Mouse (Mus musculus) limb, embryonic 12.5 days (tissue): ENCODE data around the gene Cuedc1. TPM values are rescaled to one million over a fixed set of nuclear protein-coding genes. Genes with fewer than 3 reads are reported as not detected.

ENCODE experiments used
- ATAC-seq: fragments of 200-750 bp; cut with Nextera tagmentation; 2 replicates; pipeline ENCODE4 v1.8.0; 2017; ENCODE audit warnings: low read depth, moderate TSS enrichment; ENCODE audit not compliant: insufficient number of reproducible peaks, insufficient read depth, low FRiP score, low TSS enrichment
- H3K27ac ChIP-seq: fragments of 300-500 bp; sonication (generic); 2 replicates; pipeline ENCODE4 v1.5.1; 2016; ENCODE audit warnings: mild to moderate bottlenecking, moderate library complexity
- H3K27me3 ChIP-seq: fragments of 300-500 bp; sonication (generic); 2 replicates; pipeline ENCODE4 v1.6.1; 2016; ENCODE audit warnings: mild to moderate bottlenecking, moderate library complexity
- H3K36me3 ChIP-seq: fragments of 300-500 bp; sonication (generic); 2 replicates; pipeline ENCODE4 v1.6.1; 2016; ENCODE audit warnings: mild to moderate bottlenecking, moderate library complexity
- H3K4me1 ChIP-seq: fragments of 300-500 bp; sonication (generic); replicated peaks from 2 replicates; pipeline ENCODE4 v1.6.1; 2016
- H3K4me2 ChIP-seq: fragments of 300-500 bp; sonication (generic); 2 replicates; pipeline ENCODE4 v1.6.1; 2016; ENCODE audit warnings: mild to moderate bottlenecking, moderate library complexity
- H3K4me3 ChIP-seq: fragments of 300-500 bp; sonication (generic); replicated peaks from 2 replicates; pipeline ENCODE4 v1.5.1; 2016; ENCODE audit warnings: mild to moderate bottlenecking
- H3K9ac ChIP-seq: fragments of 300-500 bp; sonication (generic); replicated peaks from 2 replicates; pipeline ENCODE4 v1.6.1; 2016; ENCODE audit warnings: mild to moderate bottlenecking, moderate library complexity
- H3K9me3 ChIP-seq: fragments of 300-500 bp; sonication (generic); 2 replicates; pipeline ENCODE4 v1.6.1; 2016; ENCODE audit warnings: mild to moderate bottlenecking, moderate library complexity
- WGBS: fragments of 180-500 bp; shearing (Covaris S2); methylation state at CpG from one replicate; pipeline ENCODE4 v1.1.7; 2016; 5-methylcytosine and 5-hydroxymethylcytosine counted together
- polyA plus RNA-seq: library from polyadenylated mRNA; unstranded; fragments of >200 nt; fragmentation: Nextera tagmentation; extraction: Ambion mirVana; gene quantifications from 2 replicates; pipeline ENCODE4 v1.2.1, GENCODE M21; 2016

Gene Cuedc1
- polyA plus RNA-seq, 1 experiment from 2014 or later = 32.1 TPM

DNA sequence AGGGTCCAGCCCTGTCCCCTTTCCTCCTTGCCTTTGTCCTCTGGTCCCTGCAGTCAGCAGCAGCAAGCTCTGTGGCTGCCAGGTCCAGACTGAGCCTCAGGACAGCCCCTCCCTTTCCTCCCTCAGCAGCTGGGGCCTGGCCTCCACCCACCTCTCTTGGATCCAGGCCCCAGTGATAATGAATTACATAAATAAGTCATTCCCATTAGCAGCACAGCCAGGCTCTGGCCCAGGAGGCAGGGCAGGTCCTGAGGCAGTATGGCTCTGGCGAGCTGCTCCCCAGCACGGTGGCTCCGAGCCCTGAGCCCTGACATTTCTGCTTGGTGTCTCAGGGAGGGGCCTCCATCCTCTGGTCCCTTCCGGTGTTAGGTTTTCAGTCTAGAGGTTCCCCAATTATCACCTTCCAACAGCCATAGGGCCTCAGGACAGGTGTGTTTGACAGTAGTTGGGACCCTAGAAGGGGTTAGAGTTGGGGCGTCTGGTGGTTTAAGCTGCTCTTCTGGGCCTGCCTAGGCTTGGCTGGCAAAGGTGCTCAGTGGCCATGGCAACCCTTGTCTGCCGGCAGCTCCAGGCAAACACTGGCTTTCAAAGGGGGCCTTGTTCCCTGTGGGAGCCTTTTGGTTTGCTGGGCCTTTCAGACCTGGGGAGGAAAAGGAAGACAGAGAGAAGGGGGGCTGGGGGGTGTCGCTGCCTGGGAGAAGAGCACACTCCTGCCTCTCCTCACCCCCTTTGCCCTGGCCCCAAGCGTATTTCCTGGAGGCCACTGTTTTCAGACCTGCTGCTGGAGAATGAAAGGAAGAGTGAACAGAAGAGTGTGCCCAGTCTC is 21.2 kb downstream of the Cuedc1 start:
- peak; percentile 77 for ATAC-seq
- H3K4me2 ChIP-seq = peak overlapping the region; percentile 25
- peaks cover 74% of the 10 kb centered on the region for H3K4me1 ChIP-seq
- WGBS = 6% methylated on average over 8 of the region's 8 CpGs
- H3K27me3 ChIP-seq = no peaks in the 10 kb centered on the region
- H3K36me3 ChIP-seq = peaks cover 4% of the 10 kb centered on the region; the same call in 1 of the 2 replicates
- no peak overlapping the region for H3K4me3 ChIP-seq
- H3K27ac ChIP-seq = peak overlapping the region; percentile 95
- H3K9me3 ChIP-seq = no peaks in the 10 kb centered on the region
- H3K9ac ChIP-seq = peak overlapping the region; percentile 14; the same call in 1 of the 2 replicates

DNA sequence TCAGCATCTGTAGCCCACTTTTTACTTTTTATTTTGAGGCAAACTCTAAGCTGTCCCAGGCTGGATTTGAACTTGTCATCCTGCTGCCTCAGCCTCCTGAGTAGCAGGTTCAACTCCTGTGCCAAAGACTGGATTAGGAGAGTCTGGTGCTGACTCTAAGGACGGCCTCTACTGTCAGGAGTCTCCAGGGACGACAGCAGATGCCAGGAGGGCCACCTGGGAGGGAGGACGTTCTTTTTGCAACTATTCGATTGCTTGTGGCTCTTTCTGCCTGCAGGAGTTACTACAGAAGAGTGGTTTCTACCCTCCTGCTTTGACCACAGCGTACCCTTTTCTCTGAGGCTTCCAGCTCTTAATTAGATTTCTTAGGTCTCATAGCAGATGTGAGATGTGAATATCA is 24.7 kb downstream of the Cuedc1 start:
- Histone ChIP-seq H3K4me2 (no peak overlapping the region), H3K4me1 (peaks cover 62% of the 10 kb centered on the region), H3K9me3 (no peaks in the 10 kb centered on the region), H3K9ac (no peak overlapping the region), H3K27me3 (no peaks in the 10 kb centered on the region), H3K27ac (peak overlapping the region; percentile 41; the same call in 1 of the 2 replicates), H3K4me3 (no peak overlapping the region), H3K36me3 (peaks cover 4% of the 10 kb centered on the region; the same call in 1 of the 2 replicates)
- no peak for ATAC-seq
- 47% methylated on average over 5 of the region's 5 CpGs for WGBS

DNA sequence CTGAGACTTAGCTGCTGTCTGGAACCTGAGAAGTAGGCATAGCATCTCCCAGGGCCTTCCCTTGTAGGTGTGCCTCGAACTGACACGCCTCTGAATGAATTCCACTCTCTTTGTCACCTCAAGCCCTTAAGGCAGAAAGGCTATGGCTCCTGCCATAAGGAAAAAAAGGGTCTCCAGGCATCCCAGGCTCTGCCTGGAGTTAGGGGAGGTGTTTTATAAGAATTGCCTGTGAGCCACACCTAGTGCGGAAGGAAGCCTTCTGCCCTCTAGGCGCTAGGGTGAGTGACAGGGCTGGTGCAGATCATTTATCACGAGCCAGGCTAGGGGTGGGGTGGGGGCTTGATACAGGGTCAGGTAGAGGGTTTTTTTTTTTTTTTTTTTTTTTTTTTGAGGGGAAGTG is 25.2 kb downstream of the Cuedc1 start:
- Histone ChIP-seq H3K9me3 (no peaks in the 10 kb centered on the region), H3K27me3 (no peaks in the 10 kb centered on the region), H3K36me3 (peaks cover 4% of the 10 kb centered on the region; the same call in 1 of the 2 replicates), H3K27ac (no peak overlapping the region), H3K9ac (no peak overlapping the region), H3K4me1 (peaks cover 58% of the 10 kb centered on the region), H3K4me3 (no peak overlapping the region), H3K4me2 (no peak overlapping the region)
- ATAC-seq = no peak
- 49% methylated on average over 5 of the region's 5 CpGs for WGBS

DNA sequence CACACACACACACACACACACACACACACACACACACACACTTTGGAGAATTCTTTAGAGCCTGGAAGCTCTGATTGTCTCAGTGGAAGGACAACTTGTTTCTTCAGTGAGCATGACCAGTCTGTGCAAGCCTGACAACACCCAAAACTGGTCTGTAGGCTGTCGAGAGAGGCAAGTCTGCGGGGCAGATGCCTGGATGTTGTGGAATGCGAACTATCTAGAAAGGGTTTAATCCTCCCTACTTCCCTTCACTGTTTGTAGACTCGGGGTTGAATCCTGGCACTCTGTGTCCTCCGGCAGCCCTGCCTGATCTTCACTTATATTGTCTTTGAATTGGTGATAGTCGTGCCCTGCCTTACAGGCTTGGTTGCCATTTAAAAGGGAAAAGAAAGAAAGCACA is 25.9 kb downstream of the Cuedc1 start:
- ATAC-seq = no peak
- H3K4me3 ChIP-seq = no peak overlapping the region
- no peaks in the 10 kb centered on the region for H3K9me3 ChIP-seq
- WGBS = 31% methylated on average over 6 of the region's 6 CpGs
- H3K4me2 ChIP-seq = no peak overlapping the region
- H3K4me1 ChIP-seq = peaks cover 51% of the 10 kb centered on the region
- H3K27me3 ChIP-seq = no peaks in the 10 kb centered on the region
- 0 out of 2 replicates have a peak overlapping the region, but pooled peaks have one; percentile 32 for H3K27ac ChIP-seq
- peaks cover 4% of the 10 kb centered on the region; the same call in 1 of the 2 replicates for H3K36me3 ChIP-seq
- no peak overlapping the region for H3K9ac ChIP-seq

DNA sequence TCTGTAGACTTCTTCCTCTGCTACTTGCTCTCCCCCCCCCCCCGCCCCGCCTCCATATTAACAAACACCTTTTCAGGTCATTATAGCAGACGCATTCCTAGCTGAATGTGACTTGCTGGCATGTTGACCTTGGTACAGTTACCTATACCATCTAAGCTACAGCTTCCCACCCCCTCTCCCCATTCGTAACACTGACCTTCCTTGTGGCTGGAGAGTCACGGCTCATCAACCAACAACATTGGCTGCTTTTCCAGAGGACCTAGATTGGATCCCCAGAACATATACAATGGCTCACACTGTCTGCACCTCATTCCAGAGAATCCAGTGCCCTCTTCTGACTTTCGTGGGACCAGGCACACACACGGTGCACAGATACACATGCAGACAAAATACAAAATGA is 27.6 kb downstream of the Cuedc1 start:
- ATAC-seq = 0 out of 2 replicates have a peak, but pooled peaks have one; percentile 5
- H3K27ac ChIP-seq = no peak overlapping the region
- H3K4me2 ChIP-seq = no peak overlapping the region
- H3K4me3 ChIP-seq = no peak overlapping the region
- peaks cover 44% of the 10 kb centered on the region for H3K4me1 ChIP-seq
- no peaks in the 10 kb centered on the region for H3K9me3 ChIP-seq
- WGBS = 81% methylated on average over 6 of the region's 7 CpGs
- H3K27me3 ChIP-seq = no peaks in the 10 kb centered on the region
- no peak overlapping the region for H3K9ac ChIP-seq
- peaks cover 4% of the 10 kb centered on the region; the same call in 1 of the 2 replicates for H3K36me3 ChIP-seq

DNA sequence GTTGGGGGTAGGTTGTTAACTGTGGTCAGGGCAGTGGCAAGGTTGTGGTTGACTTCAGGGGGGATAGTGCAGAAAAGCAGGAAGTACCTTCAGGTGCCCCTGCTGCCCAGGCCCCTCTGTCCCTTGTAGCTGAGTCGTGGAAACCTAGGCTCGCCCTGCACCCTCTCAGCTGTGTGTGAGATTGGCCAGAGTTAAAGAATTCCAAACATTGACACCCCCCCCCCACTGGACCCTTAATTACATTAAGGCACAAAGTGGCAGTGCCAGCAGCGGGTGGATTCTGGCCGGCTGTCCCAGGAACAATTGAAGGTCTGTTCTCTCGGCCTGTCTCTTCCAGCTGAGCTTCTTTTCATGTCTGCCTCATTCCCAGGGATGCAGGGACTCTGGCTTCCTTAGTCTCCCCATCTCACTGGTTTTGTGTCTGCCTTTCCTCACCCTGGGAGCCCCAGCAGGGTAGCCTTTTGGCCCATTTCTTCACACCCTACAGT is 28.5 kb downstream of the Cuedc1 start:
- Histone ChIP-seq H3K4me3 (no peak overlapping the region), H3K4me1 (peaks cover 44% of the 10 kb centered on the region), H3K27ac (peak overlapping the region; percentile 36), H3K9me3 (no peaks in the 10 kb centered on the region), H3K4me2 (no peak overlapping the region), H3K36me3 (peaks cover 2% of the 10 kb centered on the region; the same call in 1 of the 2 replicates), H3K9ac (no peak overlapping the region), H3K27me3 (no peaks in the 10 kb centered on the region)
- no peak for ATAC-seq
- 34% methylated on average over 5 of the region's 5 CpGs for WGBS

DNA sequence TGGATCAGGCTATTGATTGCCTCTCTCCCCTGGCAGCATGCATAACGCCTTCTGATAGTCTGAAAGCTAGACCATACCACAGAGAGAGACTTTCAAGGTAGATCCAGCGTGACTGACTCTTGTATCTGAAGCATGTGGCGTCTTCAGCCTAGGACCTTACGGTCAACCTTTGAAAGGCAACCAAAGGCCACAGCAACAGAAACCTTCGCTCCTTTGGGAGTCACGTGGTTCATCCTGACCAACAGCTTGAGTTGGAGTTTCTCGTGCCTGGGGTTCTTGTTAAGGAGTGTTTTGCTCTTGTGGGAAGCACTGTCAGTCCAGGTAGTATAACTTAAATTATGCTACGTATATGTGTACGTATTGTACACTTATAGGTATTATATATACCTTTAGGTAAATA is 30.6 kb downstream of the Cuedc1 start:
- no peaks in the 10 kb centered on the region for H3K27me3 ChIP-seq
- H3K9ac ChIP-seq = no peak overlapping the region
- no peak for ATAC-seq
- WGBS = 90% methylated on average over 9 of the region's 9 CpGs
- no peaks in the 10 kb centered on the region for H3K36me3 ChIP-seq
- peaks cover 48% of the 10 kb centered on the region for H3K4me1 ChIP-seq
- H3K27ac ChIP-seq = no peak overlapping the region
- no peaks in the 10 kb centered on the region for H3K9me3 ChIP-seq
- H3K4me3 ChIP-seq = no peak overlapping the region
- H3K4me2 ChIP-seq = no peak overlapping the region

DNA sequence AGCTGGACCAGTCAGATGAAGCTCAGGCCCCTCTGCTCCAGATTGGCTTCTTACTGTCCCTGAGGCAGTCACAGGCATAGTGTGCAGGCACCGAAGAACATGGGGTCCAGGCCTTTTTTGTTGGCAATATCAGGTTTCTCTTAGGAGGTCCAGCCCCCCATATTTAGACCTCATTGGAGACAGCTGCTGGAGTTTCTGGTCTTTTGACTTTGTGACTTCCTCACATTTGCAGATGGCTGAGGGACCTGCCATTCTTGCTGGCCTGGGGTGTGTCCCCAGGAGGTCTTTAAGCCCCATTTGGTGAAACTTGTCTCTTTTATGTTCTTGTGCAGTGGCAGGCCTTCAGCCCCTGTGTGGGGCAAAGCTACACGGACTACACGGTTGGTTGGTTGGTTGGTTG is 31.4 kb downstream of the Cuedc1 start:
- Histone ChIP-seq H3K4me3 (no peak overlapping the region), H3K36me3 (no peaks in the 10 kb centered on the region), H3K27ac (no peak overlapping the region), H3K4me2 (no peak overlapping the region), H3K9ac (no peak overlapping the region), H3K27me3 (no peaks in the 10 kb centered on the region), H3K9me3 (no peaks in the 10 kb centered on the region), H3K4me1 (peaks cover 40% of the 10 kb centered on the region)
- ATAC-seq = no peak
- 67% methylated on average over 3 of the region's 3 CpGs for WGBS

DNA sequence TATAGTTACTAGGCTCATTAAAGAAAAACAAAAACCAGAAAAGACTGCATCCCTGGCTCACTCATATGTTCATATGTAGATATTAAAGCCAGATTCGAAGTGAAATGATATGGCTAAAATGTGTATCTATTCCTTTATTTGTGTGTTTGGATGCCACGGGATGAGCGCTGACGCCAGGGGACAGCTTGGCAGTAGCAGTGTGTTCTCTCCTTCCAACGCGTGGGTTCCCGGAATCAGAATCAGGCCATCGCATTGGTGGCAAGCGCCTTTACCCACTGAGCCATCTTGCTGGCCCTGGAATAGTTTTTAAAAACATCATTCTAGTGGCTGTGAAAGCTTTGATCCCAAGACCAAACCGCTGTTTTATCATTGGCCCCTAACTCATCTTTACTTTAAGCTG is 32.1 kb downstream of the Cuedc1 start:
- Histone ChIP-seq H3K4me2 (no peak overlapping the region), H3K9ac (no peak overlapping the region), H3K27me3 (no peaks in the 10 kb centered on the region), H3K9me3 (no peaks in the 10 kb centered on the region), H3K4me1 (peaks cover 41% of the 10 kb centered on the region), H3K36me3 (no peaks in the 10 kb centered on the region), H3K27ac (no peak overlapping the region), H3K4me3 (no peak overlapping the region)
- 94% methylated on average over 10 of the region's 10 CpGs for whole genome bisulfite sequencing
- no peak for ATAC-seq

DNA sequence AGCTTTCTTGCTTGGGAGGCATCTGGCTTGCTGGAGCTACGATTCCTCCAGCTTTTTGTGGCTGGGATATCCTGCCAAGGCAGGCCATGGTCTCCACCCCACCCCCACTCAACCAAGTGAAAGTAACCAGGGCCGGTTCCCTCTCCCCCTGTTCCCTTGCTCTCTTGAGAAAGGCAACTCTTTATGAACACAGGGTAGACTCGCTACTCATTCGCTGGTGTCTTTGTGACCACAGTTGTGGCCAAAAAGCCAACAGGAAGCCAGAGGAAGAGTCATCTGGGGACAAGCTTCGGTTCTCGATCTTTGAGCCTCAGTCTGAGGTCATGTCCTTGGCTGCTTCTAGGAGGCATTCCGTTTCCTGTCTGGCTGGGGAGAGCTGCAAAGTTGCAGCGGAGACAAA is 34.0 kb downstream of the Cuedc1 start:
- Histone ChIP-seq H3K36me3 (no peaks in the 10 kb centered on the region), H3K9ac (no peak overlapping the region; the same call in 1 of the 2 replicates), H3K4me1 (peaks cover 32% of the 10 kb centered on the region), H3K27me3 (no peaks in the 10 kb centered on the region), H3K4me2 (peak overlapping the region; percentile 22), H3K4me3 (no peak overlapping the region), H3K27ac (peak overlapping the region; percentile 77), H3K9me3 (no peaks in the 10 kb centered on the region)
- 52% methylated on average over 8 of the region's 8 CpGs for WGBS
- ATAC-seq = no peak

DNA sequence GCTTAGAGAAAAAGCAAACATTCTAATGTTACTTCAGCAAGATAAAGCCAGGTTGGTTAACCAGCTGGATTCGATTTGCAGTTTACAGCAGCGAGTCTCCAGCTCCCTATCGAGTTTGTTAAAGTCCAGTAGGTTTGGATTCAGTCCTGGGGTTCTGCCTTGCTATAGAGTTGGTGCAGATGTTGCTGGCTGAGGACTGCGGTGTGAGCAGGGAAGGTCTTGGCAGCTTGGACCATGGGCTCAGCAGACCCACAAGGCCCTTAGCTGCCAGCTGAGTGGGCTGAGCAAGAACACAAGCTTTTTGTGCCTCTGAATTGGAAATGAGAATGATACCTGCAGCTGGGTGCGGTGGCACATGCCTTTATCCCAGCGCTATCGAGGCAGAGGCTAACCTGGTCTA is 37.4 kb downstream of the Cuedc1 start:
- ATAC-seq = no peak; the same call in 1 of the 2 replicates
- H3K27ac ChIP-seq = peak overlapping the region; percentile 66
- no peak overlapping the region for H3K9ac ChIP-seq
- H3K36me3 ChIP-seq = no peaks in the 10 kb centered on the region
- H3K4me3 ChIP-seq = no peak overlapping the region
- peaks cover 45% of the 10 kb centered on the region for H3K4me1 ChIP-seq
- no peaks in the 10 kb centered on the region for H3K9me3 ChIP-seq
- no peak overlapping the region for H3K4me2 ChIP-seq
- WGBS = 44% methylated on average over 7 of the region's 7 CpGs
- H3K27me3 ChIP-seq = peaks cover 10% of the 10 kb centered on the region; the same call in 1 of the 2 replicates
